Mouse (Mus musculus): Measurements from ENCODE around the gene Ttc28.

DNA sequence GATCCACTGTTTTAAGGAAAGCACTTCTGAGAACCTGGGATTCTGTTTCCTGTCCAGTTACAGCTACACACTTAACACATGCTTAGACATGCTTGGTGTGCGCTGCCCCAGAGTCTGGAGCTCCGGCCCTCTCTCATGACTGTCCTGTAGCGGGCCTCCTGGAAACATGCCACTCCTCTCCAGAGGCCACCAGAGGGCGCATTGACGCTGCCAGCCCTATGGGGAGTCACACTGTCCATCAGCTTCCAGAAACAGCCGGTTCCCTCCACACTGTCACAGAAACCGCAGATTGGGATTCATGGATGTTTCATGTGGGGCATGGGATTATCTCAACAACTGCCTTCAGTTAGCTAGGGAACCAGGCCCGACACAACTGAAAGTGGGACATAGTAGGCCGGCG, 394.0 kb downstream of the Ttc28 start:
- TF ChIP-seq GATA1 (IDR thresholded peaks at IDR 0.05; ENCODE audit: low read length) (no peak), TAL1 (IDR thresholded peaks at IDR 0.05; ENCODE audit: low read length) (no peak)

All from erythroblast, embryonic 14.5 days (primary cell).